8 mouse cellular contexts compared by ENCODE assay signal in the genomic region with DNA sequence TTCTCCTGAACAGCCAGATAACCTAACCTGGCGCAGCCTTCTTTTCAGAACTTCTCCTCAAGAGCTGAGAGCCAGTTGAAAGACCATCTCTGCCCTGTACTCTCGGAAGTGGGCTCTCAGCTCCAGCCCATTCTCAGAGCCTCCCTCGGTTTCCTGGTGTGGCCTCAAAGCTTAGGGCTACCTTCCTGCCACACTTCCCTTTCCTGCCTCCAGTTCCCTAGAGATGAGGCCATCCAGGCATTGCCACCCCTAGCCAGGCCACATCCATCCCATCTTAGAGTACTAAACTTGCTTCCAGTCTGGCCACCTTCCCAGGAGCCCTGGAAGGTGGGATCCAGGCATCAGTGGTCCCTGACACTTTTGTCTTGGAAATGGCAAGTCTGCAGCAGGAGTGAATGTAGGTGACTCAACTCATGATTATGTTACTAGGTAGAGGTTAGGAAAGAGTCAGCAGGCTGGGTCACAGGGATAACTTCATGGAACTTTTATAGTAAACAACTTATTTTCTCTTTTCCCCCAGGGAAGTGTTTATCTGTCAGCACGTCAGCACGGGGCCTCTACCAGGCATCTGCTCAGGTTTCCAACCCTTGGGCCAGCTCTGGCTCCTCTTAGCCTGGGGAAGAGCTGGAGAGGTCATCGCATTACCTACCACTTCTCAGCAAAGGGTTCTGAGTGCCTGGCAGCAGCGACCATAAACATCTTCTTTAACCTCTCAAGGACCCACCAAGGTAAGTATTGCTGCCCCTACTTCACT. TPM values are rescaled to one million over a fixed set of nuclear protein-coding genes. Genes with fewer than 3 reads are reported as not detected.
DNase-seq lines count a peak whose midpoint lies in the region; ATAC-seq and TF ChIP-seq lines count a peak whose summit lies in the region.

No protein-coding gene starts in this region.

- 30% methylated on average over 7 of the region's 7 CpGs for WGBS in spleen, adult 2 months
- 41% methylated on average over 7 of the region's 7 CpGs for WGBS in forebrain, embryonic 11.5 days
- 49% methylated on average over 7 of the region's 7 CpGs for WGBS in intestine, embryonic 16.5 days
- WGBS in midbrain, embryonic 15.5 days, result 43% methylated on average over 7 of the region's 7 CpGs

- ATAC-seq in forebrain, embryonic 11.5 days (replicated peaks; ENCODE audit: low FRiP score), result no peak
- ATAC-seq in intestine, embryonic 16.5 days, result no peak
- no peak for ATAC-seq in midbrain, embryonic 15.5 days (replicated peaks)
- ATAC-seq in inflammation-experienced regulatory T-cells, adult 6 months, result no peak

- no peak for TF ChIP-seq CTCF in spleen, adult 2 months (IDR thresholded peaks at IDR 0.05; ENCODE audit: extremely low read depth, insufficient read depth, insufficient read length, insufficient replicate concordance)

- no peaks in the 10 kb centered on the region for H3K9me3 ChIP-seq in forebrain, embryonic 11.5 days (ENCODE audit: control insufficient read depth, low read length)
- no peaks in the 10 kb centered on the region for H3K9me3 ChIP-seq in intestine, embryonic 16.5 days (ENCODE audit: control insufficient read depth, low read length)
- no peaks in the 10 kb centered on the region for H3K9me3 ChIP-seq in midbrain, embryonic 15.5 days

- peak overlapping the region; percentile 80 for H3K4me3 ChIP-seq in spleen, adult 2 months (ENCODE audit: extremely low read depth, insufficient read depth, insufficient read length)
- peak overlapping the region; percentile 39 for H3K4me3 ChIP-seq in forebrain, embryonic 11.5 days (ENCODE audit: low read depth, low read length)
- peak overlapping the region; percentile 67 for H3K4me3 ChIP-seq in intestine, embryonic 16.5 days (ENCODE audit: low read length)
- peak overlapping the region; percentile 39; the same call in 1 of the 2 replicates for H3K4me3 ChIP-seq in midbrain, embryonic 15.5 days

- TF ChIP-seq POLR2A in spleen, adult 2 months (IDR thresholded peaks at IDR 0.05; ENCODE audit: low read depth, low read length), result no peak

- H3K36me3 ChIP-seq in spleen, adult 2 months (ENCODE audit: control insufficient read depth, insufficient read depth, low read length), result no peaks in the 10 kb centered on the region
- no peaks in the 10 kb centered on the region for H3K36me3 ChIP-seq in forebrain, embryonic 11.5 days (ENCODE audit: control insufficient read depth, insufficient read depth, low read length)
- no peaks in the 10 kb centered on the region for H3K36me3 ChIP-seq in intestine, embryonic 16.5 days (ENCODE audit: control insufficient read depth, insufficient read depth, low read length)
- no peaks in the 10 kb centered on the region for H3K36me3 ChIP-seq in midbrain, embryonic 15.5 days (replicated peaks)

- H3K4me1 ChIP-seq in spleen, adult 2 months (ENCODE audit: control insufficient read depth, insufficient read depth, insufficient read length), result peaks cover 8% of the 10 kb centered on the region
- H3K4me1 ChIP-seq in forebrain, embryonic 11.5 days (replicated peaks; ENCODE audit: control insufficient read depth, insufficient read depth, low read length), result 0 out of 2 replicates have a peak, but pooled peaks cover 4% of the 10 kb centered on the region
- H3K4me1 ChIP-seq in intestine, embryonic 16.5 days (ENCODE audit: control insufficient read depth, insufficient read depth, low read length), result peaks cover 3% of the 10 kb centered on the region; the same call in 1 of the 2 replicates
- H3K4me1 ChIP-seq in midbrain, embryonic 15.5 days, result peaks cover 6% of the 10 kb centered on the region

- DNase-seq in spleen, adult 2 months (ENCODE audit: low read depth in 1 of 2, low spot score in 2 of 2), result no peak
- DNase-seq in spleen, postnatal 14 days (ENCODE audit: low spot score in 2 of 2), result no peak
- no peak for DNase-seq in forebrain, embryonic 11.5 days (ENCODE audit: low spot score)
- DNase-seq in left cerebral cortex, postnatal 36 days (ENCODE audit: low spot score in 2 of 2), result no peak
- DNase-seq in layer of hippocampus, postnatal 36 days, result no peak

- intact Hi-C loops in left cerebral cortex, postnatal 36 days (cut with DNase I), result no loop called here

- peak overlapping the region; percentile 51; the same call in 1 of the 2 replicates for H3K9ac ChIP-seq in forebrain, embryonic 11.5 days (ENCODE audit: low read length)
- peak overlapping the region; percentile 81 for H3K9ac ChIP-seq in intestine, embryonic 16.5 days (ENCODE audit: low read depth, low read length)
- no peak overlapping the region for H3K9ac ChIP-seq in midbrain, embryonic 15.5 days

- H3K4me2 ChIP-seq in forebrain, embryonic 11.5 days (ENCODE audit: low read depth, low read length, severe bottlenecking), result peak overlapping the region; percentile 57
- H3K4me2 ChIP-seq in intestine, embryonic 16.5 days (ENCODE audit: low read depth, low read length), result peak overlapping the region; percentile 77
- peak overlapping the region; percentile 56; the same call in 1 of the 2 replicates for H3K4me2 ChIP-seq in midbrain, embryonic 15.5 days

- H3K27ac ChIP-seq in spleen, adult 2 months (ENCODE audit: insufficient read depth, low read length), result peak overlapping the region; percentile 86
- H3K27ac ChIP-seq in forebrain, embryonic 11.5 days (ENCODE audit: low read depth, low read length), result no peak overlapping the region
- peak overlapping the region; percentile 50 for H3K27ac ChIP-seq in intestine, embryonic 16.5 days (ENCODE audit: low read length)
- H3K27ac ChIP-seq in midbrain, embryonic 15.5 days, result no peak overlapping the region

- no peaks in the 10 kb centered on the region for H3K27me3 ChIP-seq in spleen, adult 2 months (ENCODE audit: control insufficient read depth, insufficient read depth, low read length)
- H3K27me3 ChIP-seq in forebrain, embryonic 11.5 days (ENCODE audit: control insufficient read depth, insufficient read depth, low read length), result peaks cover 16% of the 10 kb centered on the region
- H3K27me3 ChIP-seq in intestine, embryonic 16.5 days (replicated peaks; ENCODE audit: control insufficient read depth, insufficient read depth, low read length), result no peaks in the 10 kb centered on the region
- peaks cover 26% of the 10 kb centered on the region for H3K27me3 ChIP-seq in midbrain, embryonic 15.5 days (replicated peaks)

RNA-seq across cellular contexts. Expression of gene Vamp5, which starts 0.7 kb away (rescaled TPM):
- polyA plus RNA-seq in spleen, adult 2 months (2012; rRNA removed), result 51.3 and 55.6 TPM in 2 replicates
- 8.1 and 11.9 TPM in 2 replicates for polyA plus RNA-seq in forebrain, embryonic 11.5 days (2014; fragmentation: Nextera tagmentation; extraction: Ambion mirVana)
- 17.3 and 17.8 TPM in 2 replicates for polyA plus RNA-seq in intestine, embryonic 16.5 days (2015; fragmentation: Nextera tagmentation; extraction: Ambion mirVana)
- polyA plus RNA-seq in midbrain, embryonic 15.5 days (2015; fragmentation: Nextera tagmentation; extraction: Ambion mirVana), result 20.2 and 24.2 TPM in 2 replicates
- 10 to 100 TPM; 67.7 to 70.9 (median 69.7) TPM for polyA plus RNA-seq in inflammation-experienced regulatory T-cells, adult 6 months (2017; shearing (Covaris generic))
- total RNA-seq in left cerebral cortex, postnatal 36 days (2021), result 1 to 10 TPM; 4.0 to 4.3 TPM
- total RNA-seq in layer of hippocampus, postnatal 36 days (2021), result 1 to 10 TPM; 4.4 to 5.3 TPM

RNA-seq across cellular contexts. Expression of gene Vamp8, which starts 10.9 kb away (rescaled TPM):
- polyA plus RNA-seq in spleen, adult 2 months (2012; rRNA removed), result 100 and 107 TPM in 2 replicates
- 34.1 and 35.6 TPM in 2 replicates for polyA plus RNA-seq in forebrain, embryonic 11.5 days (2014; fragmentation: Nextera tagmentation; extraction: Ambion mirVana)
- 251 and 269 TPM in 2 replicates for polyA plus RNA-seq in intestine, embryonic 16.5 days (2015; fragmentation: Nextera tagmentation; extraction: Ambion mirVana)
- 22.2 and 28.1 TPM in 2 replicates for polyA plus RNA-seq in midbrain, embryonic 15.5 days (2015; fragmentation: Nextera tagmentation; extraction: Ambion mirVana)
- polyA plus RNA-seq in inflammation-experienced regulatory T-cells, adult 6 months (2017; shearing (Covaris generic)), result 100 to 1,000 TPM; 338 to 440 (median 338) TPM
- 10 to 100 TPM; 12.6 to 13.8 TPM for total RNA-seq in left cerebral cortex, postnatal 36 days (2021)
- 10 to 100 TPM; 14.7 to 17.3 TPM for total RNA-seq in layer of hippocampus, postnatal 36 days (2021)

RNA-seq across cellular contexts. Expression of gene Rnf181, which starts 12.8 kb away (rescaled TPM):
- 62.4 and 65.8 TPM in 2 replicates for polyA plus RNA-seq in spleen, adult 2 months (2012; rRNA removed)
- polyA plus RNA-seq in forebrain, embryonic 11.5 days (2014; fragmentation: Nextera tagmentation; extraction: Ambion mirVana), result 102 and 106 TPM in 2 replicates
- polyA plus RNA-seq in intestine, embryonic 16.5 days (2015; fragmentation: Nextera tagmentation; extraction: Ambion mirVana), result 159 and 162 TPM in 2 replicates
- 137 and 141 TPM in 2 replicates for polyA plus RNA-seq in midbrain, embryonic 15.5 days (2015; fragmentation: Nextera tagmentation; extraction: Ambion mirVana)
- 100 to 1,000 TPM; 107 to 150 (median 144) TPM for polyA plus RNA-seq in inflammation-experienced regulatory T-cells, adult 6 months (2017; shearing (Covaris generic))
- total RNA-seq in left cerebral cortex, postnatal 36 days (2021), result 10 to 100 TPM; 71.6 to 76.2 TPM
- total RNA-seq in layer of hippocampus, postnatal 36 days (2021), result 10 to 100 TPM; 77.6 to 85.2 TPM

RNA-seq across cellular contexts. Expression of gene Tmem150a, which starts 24.3 kb away (rescaled TPM):
- 21.7 and 24.6 TPM in 2 replicates for polyA plus RNA-seq in spleen, adult 2 months (2012; rRNA removed)
- 4.2 and 4.6 TPM in 2 replicates for polyA plus RNA-seq in forebrain, embryonic 11.5 days (2014; fragmentation: Nextera tagmentation; extraction: Ambion mirVana)
- 16.4 and 18.0 TPM in 2 replicates for polyA plus RNA-seq in intestine, embryonic 16.5 days (2015; fragmentation: Nextera tagmentation; extraction: Ambion mirVana)
- 18.5 and 19.9 TPM in 2 replicates for polyA plus RNA-seq in midbrain, embryonic 15.5 days (2015; fragmentation: Nextera tagmentation; extraction: Ambion mirVana)
- 1 to 10 TPM in 1 of 3 experiments, under 1 TPM in 2; 0.57 to 1.1 (median 0.67) TPM for polyA plus RNA-seq in inflammation-experienced regulatory T-cells, adult 6 months (2017; shearing (Covaris generic))
- 1 to 10 TPM; 9.0 to 9.9 TPM for total RNA-seq in left cerebral cortex, postnatal 36 days (2021)
- 10 to 100 TPM in 1 of 2 experiments, 1 to 10 TPM in 1; 8.1 to 10.5 TPM for total RNA-seq in layer of hippocampus, postnatal 36 days (2021)

RNA-seq across cellular contexts. Expression of gene 0610030E20Rik, which starts 32.4 kb away (rescaled TPM):
- 19.9 and 23.1 TPM in 2 replicates for polyA plus RNA-seq in spleen, adult 2 months (2012; rRNA removed)
- 21.4 and 21.5 TPM in 2 replicates for polyA plus RNA-seq in forebrain, embryonic 11.5 days (2014; fragmentation: Nextera tagmentation; extraction: Ambion mirVana)
- polyA plus RNA-seq in intestine, embryonic 16.5 days (2015; fragmentation: Nextera tagmentation; extraction: Ambion mirVana), result 27.6 and 27.7 TPM in 2 replicates
- 18.7 and 19.4 TPM in 2 replicates for polyA plus RNA-seq in midbrain, embryonic 15.5 days (2015; fragmentation: Nextera tagmentation; extraction: Ambion mirVana)
- polyA plus RNA-seq in inflammation-experienced regulatory T-cells, adult 6 months (2017; shearing (Covaris generic)), result 10 to 100 TPM; 18.2 to 25.5 (median 19.7) TPM
- total RNA-seq in left cerebral cortex, postnatal 36 days (2021), result 10 to 100 TPM; 13.9 to 19.0 TPM
- 10 to 100 TPM; 16.9 to 17.2 TPM for total RNA-seq in layer of hippocampus, postnatal 36 days (2021)

Comparison
In these comparisons a context has a peak if more than half of its experiments do, and no peak if none do; other contexts are left out.
1. H3K27ac ChIP-seq: peak in spleen, adult 2 months (single experiment) and intestine, embryonic 16.5 days (single experiment); none in forebrain, embryonic 11.5 days (single experiment) and midbrain, embryonic 15.5 days (single experiment).
2. Peak in every context shown above with its lines, with median percentiles within 50 percentile points of each other: H3K4me3 ChIP-seq and H3K4me2 ChIP-seq.